Mouse (Mus musculus) mesoderm, embryonic 11.5 days (tissue): ENCODE results near the gene Tanc1.

Source experiments
- DNase-seq: peaks from one replicate; pipeline ENCODE4 v3.0.0-alpha.2; 2012; ENCODE audit warnings: low read depth, low spot score

Tanc1 gene

GRCm38 (mm10) chr2:59881404-59881803, 269.6 kb downstream of the Tanc1 start:
- no peak for DNase-seq

GRCm38 (mm10) chr2:59881831-59882741, 270.2 kb downstream of the Tanc1 start, which contains the start of gene Wdsub1:
Gene Wdsub1 (minus strand): TSS chr2:59882591.
- peak; percentile 93 for DNase-seq

- no peak for DNase-seq
Measured at GRCm38 (mm10) chr2:59882742-59883281, 271.0 kb downstream of the Tanc1 start.

GRCm38 (mm10) chr2:59889699-59890098, 277.9 kb downstream of the Tanc1 start:
- no peak for DNase-seq
